Mouse (Mus musculus) brain, embryonic 14.5 days (tissue): ENCODE results near the gene Habp4.

ENCODE experiments used
- CTCF ChIP-seq: fragments of 200-500 bp; IDR thresholded peaks from 2 replicates; pipeline ENCODE4 v1.5.1; 2012; ENCODE audit warnings: inconsistent platforms, mild to moderate bottlenecking, moderate library complexity, borderline replicate concordance; ENCODE audit not compliant: insufficient read depth, insufficient read length; ENCODE audit errors: extremely low read depth
- POLR2A ChIP-seq: fragments of 200-500 bp; IDR thresholded peaks from 2 replicates; pipeline ENCODE4 v1.6.1; 2012; ENCODE audit warnings: mild to moderate bottlenecking, inconsistent platforms, borderline replicate concordance; ENCODE audit not compliant: poor library complexity, insufficient read depth, insufficient read length, severe bottlenecking; ENCODE audit errors: extremely low read depth

DNA sequence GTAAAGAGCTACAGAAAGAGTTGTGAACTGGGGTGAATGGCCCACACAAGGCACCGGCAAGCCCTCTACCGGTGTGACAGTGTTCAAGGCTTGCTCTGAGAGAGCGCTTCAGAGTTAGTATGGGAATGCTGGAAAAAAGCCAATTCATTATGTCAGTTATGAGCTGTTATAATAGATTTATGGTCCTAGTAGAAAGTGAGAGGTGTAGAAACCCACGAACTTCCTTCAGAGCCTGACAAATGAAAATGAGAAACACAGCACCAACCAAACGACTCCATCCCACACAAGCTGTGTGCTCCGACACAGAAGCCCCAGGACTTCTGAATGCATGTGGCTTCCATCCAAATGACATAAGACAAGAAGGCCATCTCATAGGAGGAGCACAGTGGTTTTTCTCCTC lies 36.3 kb downstream of the Habp4 start:
- TF ChIP-seq POLR2A (no peak), CTCF (no peak)
